Mouse (Mus musculus) erythroblast, embryonic 14.5 days (primary cell): ENCODE measurements around the gene Polr1d. TPM values are rescaled to one million over a fixed set of nuclear protein-coding genes. Genes with fewer than 3 reads are reported as not detected.

Source experiments
- H3K27me3 ChIP-seq: 2 replicates; pipeline ENCODE4 v1.6.1; 2012; ENCODE audit warnings: inconsistent platforms; ENCODE audit not compliant: control insufficient read depth
- H3K36me3 ChIP-seq: 2 replicates; pipeline ENCODE4 v1.6.1; 2012; ENCODE audit warnings: mild to moderate bottlenecking, inconsistent platforms; ENCODE audit not compliant: control insufficient read depth
- H3K4me1 ChIP-seq: 2 replicates; pipeline ENCODE4 v1.6.1; 2012; ENCODE audit warnings: inconsistent platforms; ENCODE audit not compliant: control insufficient read depth
- H3K4me3 ChIP-seq: replicated peaks from 2 replicates; pipeline ENCODE3; 2012; ENCODE audit warnings: moderate library complexity, mild to moderate bottlenecking, inconsistent platforms
- H3K9me3 ChIP-seq: 2 replicates; pipeline ENCODE4 v1.6.1; 2012; ENCODE audit warnings: low read length, inconsistent platforms, mixed read lengths; ENCODE audit not compliant: control insufficient read depth
- GATA1 ChIP-seq: IDR thresholded peaks from 2 replicates; pipeline ENCODE4 v1.6.1; 2012; ENCODE audit warnings: low read length, inconsistent platforms, mixed read lengths
- TAL1 ChIP-seq: IDR thresholded peaks from 3 replicates; pipeline ENCODE4 v1.6.1; 2012; ENCODE audit warnings: low read length, inconsistent platforms, mixed read lengths
- polyA plus RNA-seq: library from polyadenylated mRNA; stranded (reverse); fragments of >175 nt; gene quantifications from 2 replicates; pipeline ENCODE4 v1.2.3, GENCODE M21; 2012

Polr1d gene
- polyA plus RNA-seq, 1 experiment: 6.5 TPM

GRCm38 (mm10) chr5:147125542-147126185 is 48.8 kb downstream of the Polr1d start:
- Histone ChIP-seq H3K4me1 (peaks cover 4% of the 10 kb centered on the region; the same call in 1 of the 2 replicates), H3K27me3 (no peaks in the 10 kb centered on the region), H3K9me3 (peaks cover 3% of the 10 kb centered on the region), H3K4me3 (no peak overlapping the region), H3K36me3 (no peaks in the 10 kb centered on the region)
- TF ChIP-seq GATA1: no peak
- no peak for TF ChIP-seq TAL1

DNA sequence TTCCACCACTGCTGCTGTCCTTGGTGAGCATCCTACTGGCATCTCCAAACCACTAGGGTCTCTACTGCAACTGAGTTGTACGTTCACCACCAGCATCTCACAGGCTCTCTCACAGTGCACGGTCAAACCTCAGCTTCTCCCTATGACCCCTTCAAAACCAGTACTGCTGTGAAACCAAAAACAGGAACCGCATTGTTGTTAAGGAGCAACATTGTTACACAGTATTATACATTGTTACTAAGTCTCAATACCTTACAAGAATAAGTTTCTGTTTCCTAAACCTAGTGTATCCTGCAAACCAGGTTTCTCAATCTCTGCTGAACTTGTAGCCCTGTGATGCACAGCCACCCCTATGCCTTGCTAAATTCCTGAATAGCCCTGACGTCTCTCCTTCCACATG is 51.0 kb downstream of the Polr1d start:
- H3K27me3 ChIP-seq: no peaks in the 10 kb centered on the region
- TF ChIP-seq GATA1 (no peak), TAL1 (no peak)

GRCm38 (mm10) chr5:147129484-147129883 is 52.6 kb downstream of the Polr1d start:
- Histone ChIP-seq H3K4me3 (no peak overlapping the region), H3K4me1 (no peaks in the 10 kb centered on the region), H3K9me3 (no peaks in the 10 kb centered on the region; the same call in 1 of the 2 replicates), H3K36me3 (no peaks in the 10 kb centered on the region), H3K27me3 (no peaks in the 10 kb centered on the region)
- TF ChIP-seq TAL1 (no peak), GATA1 (no peak)

More for the DNA sequence above, 51.0 kb downstream of the Polr1d start:
- Histone ChIP-seq H3K9me3 (no peaks in the 10 kb centered on the region; the same call in 1 of the 2 replicates), H3K4me1 (peaks cover 4% of the 10 kb centered on the region; the same call in 1 of the 2 replicates), H3K4me3 (no peak overlapping the region), H3K36me3 (no peaks in the 10 kb centered on the region)

GRCm38 (mm10) chr5:147131912-147132311 is 55.1 kb downstream of the Polr1d start:
- TF ChIP-seq GATA1: no peak
- TF ChIP-seq TAL1: no peak
- H3K4me3 ChIP-seq: no peak overlapping the region
- H3K4me1 ChIP-seq: no peaks in the 10 kb centered on the region
- H3K27me3 ChIP-seq: no peaks in the 10 kb centered on the region
- no peaks in the 10 kb centered on the region for H3K36me3 ChIP-seq
- H3K9me3 ChIP-seq: no peaks in the 10 kb centered on the region

DNA sequence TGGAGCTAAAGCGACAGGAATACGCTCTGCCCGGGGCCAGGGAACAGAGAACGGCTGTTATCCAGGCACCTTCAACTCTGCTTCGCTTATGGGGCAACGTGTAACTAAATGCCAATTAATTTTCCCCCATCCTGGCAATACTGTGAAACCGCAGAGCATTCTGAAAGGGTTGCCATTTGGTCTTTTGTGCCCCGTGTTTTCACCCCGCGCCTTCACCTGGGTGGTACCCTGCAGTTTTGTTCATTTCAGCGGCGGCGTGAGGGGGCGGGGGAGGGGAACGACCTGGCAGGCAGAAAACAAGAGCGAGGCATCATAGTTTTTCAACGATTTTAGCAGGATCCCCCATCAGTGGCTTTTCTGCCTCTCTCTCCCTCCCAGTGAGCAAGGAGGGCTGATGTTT is 56.8 kb downstream of the Polr1d start:
- Histone ChIP-seq H3K27me3 (no peaks in the 10 kb centered on the region), H3K9me3 (no peaks in the 10 kb centered on the region), H3K4me1 (no peaks in the 10 kb centered on the region), H3K36me3 (no peaks in the 10 kb centered on the region), H3K4me3 (no peak overlapping the region)
- TF ChIP-seq TAL1 (no peak), GATA1 (no peak)

- Histone ChIP-seq H3K36me3 (no peaks in the 10 kb centered on the region), H3K4me1 (no peaks in the 10 kb centered on the region), H3K27me3 (no peaks in the 10 kb centered on the region), H3K4me3 (no peak overlapping the region), H3K9me3 (no peaks in the 10 kb centered on the region)
- TF ChIP-seq GATA1: no peak
- no peak for TF ChIP-seq TAL1
Observed at GRCm38 (mm10) chr5:147134341-147135088, 57.7 kb downstream of the Polr1d start.

GRCm38 (mm10) chr5:147135089-147135446 is 58.2 kb downstream of the Polr1d start:
- H3K4me1 ChIP-seq: no peaks in the 10 kb centered on the region
- no peaks in the 10 kb centered on the region for H3K36me3 ChIP-seq
- no peak overlapping the region for H3K4me3 ChIP-seq
- TF ChIP-seq GATA1 (no peak), TAL1 (no peak)
- no peaks in the 10 kb centered on the region for H3K9me3 ChIP-seq
- no peaks in the 10 kb centered on the region for H3K27me3 ChIP-seq

GRCm38 (mm10) chr5:147135994-147136393 is 59.1 kb downstream of the Polr1d start:
- Histone ChIP-seq H3K4me1 (no peaks in the 10 kb centered on the region), H3K9me3 (no peaks in the 10 kb centered on the region), H3K36me3 (no peaks in the 10 kb centered on the region), H3K27me3 (no peaks in the 10 kb centered on the region), H3K4me3 (no peak overlapping the region)
- TF ChIP-seq TAL1 (no peak), GATA1 (no peak)

- H3K36me3 ChIP-seq: no peaks in the 10 kb centered on the region
- TF ChIP-seq TAL1 (no peak), GATA1 (no peak)
- no peak overlapping the region for H3K4me3 ChIP-seq
- H3K27me3 ChIP-seq: no peaks in the 10 kb centered on the region
- H3K9me3 ChIP-seq: no peaks in the 10 kb centered on the region
- H3K4me1 ChIP-seq: no peaks in the 10 kb centered on the region
Observed at GRCm38 (mm10) chr5:147147340-147147739, 70.5 kb downstream of the Polr1d start.
